Mouse (Mus musculus): Measurements from ENCODE around the gene Efcab7.

- TF ChIP-seq CTCF (IDR thresholded peaks at IDR 0.05; ENCODE audit: low read depth) (no peak), EP300 (IDR thresholded peaks at IDR 0.05; ENCODE audit: low read depth) (no peak)
Measured at GRCm38 (mm10) chr4:99958084-99958815, 129.3 kb downstream of the Efcab7 start.

Measured in liver, embryonic 14.5 days (tissue).